Mouse (Mus musculus): ENCODE results near the gene Camta1.

DNA sequence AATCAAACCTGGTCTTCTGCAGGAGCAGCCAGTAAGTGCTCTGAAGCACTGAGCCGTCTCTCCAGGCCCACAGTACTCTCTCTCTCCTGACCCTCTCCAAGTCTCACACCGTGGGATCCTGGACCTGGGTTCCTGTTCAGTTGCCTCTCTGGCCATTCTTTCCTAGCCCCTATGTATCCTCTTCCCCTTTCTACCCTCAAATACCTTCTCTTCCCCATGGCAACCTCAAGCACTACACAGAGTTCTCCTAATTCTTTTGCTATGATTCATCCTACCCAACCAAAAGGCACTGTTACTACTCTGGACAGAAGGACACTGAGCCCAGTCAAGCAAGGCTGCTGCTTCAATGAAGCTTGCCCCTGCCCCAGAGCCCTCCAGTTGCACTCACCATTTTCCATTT, 19.1 kb downstream of the Camta1 start:
- TF ChIP-seq CTCF (IDR thresholded peaks at IDR 0.05; ENCODE audit: low read depth), result no peak
- no peak for TF ChIP-seq EP300 (IDR thresholded peaks at IDR 0.05; ENCODE audit: low read depth)
